Mouse (Mus musculus) testis, adult 2 months (tissue): ENCODE data around the gene Arid5b. TPM values are rescaled to one million over a fixed set of nuclear protein-coding genes. Genes with fewer than 3 reads are reported as not detected.

ENCODE experiments used
- H3K27ac ChIP-seq: fragments of 200-500 bp; 2 replicates; pipeline ENCODE4 v1.5.1; 2012; ENCODE audit warnings: low read depth, low read length; ENCODE audit not compliant: control insufficient read depth, insufficient read depth
- H3K27me3 ChIP-seq: fragments of 200-500 bp; 2 replicates; pipeline ENCODE4 v1.6.1; 2012; ENCODE audit warnings: mild to moderate bottlenecking, low read length, moderate library complexity; ENCODE audit not compliant: control insufficient read depth, insufficient read depth
- H3K36me3 ChIP-seq: fragments of 200-500 bp; 2 replicates; pipeline ENCODE4 v1.6.1; 2012; ENCODE audit warnings: mild to moderate bottlenecking, low read length; ENCODE audit not compliant: control insufficient read depth, insufficient read depth
- H3K4me1 ChIP-seq: fragments of 200-500 bp; 2 replicates; pipeline ENCODE4 v1.6.1; 2012; ENCODE audit warnings: low read length; ENCODE audit not compliant: control insufficient read depth, insufficient read depth
- H3K4me3 ChIP-seq: fragments of 200-500 bp; 2 replicates; pipeline ENCODE4 v1.5.1; 2012; ENCODE audit warnings: low read depth, mild to moderate bottlenecking, low read length, moderate library complexity, mixed read lengths; ENCODE audit not compliant: control insufficient read depth
- CTCF ChIP-seq: fragments of 200-500 bp; IDR thresholded peaks from 2 replicates; pipeline ENCODE4 v1.5.1; 2012; ENCODE audit warnings: low read depth, mild to moderate bottlenecking, inconsistent platforms, low read length, moderate library complexity; ENCODE audit not compliant: control insufficient read depth, insufficient read depth, insufficient replicate concordance
- POLR2A ChIP-seq: fragments of 200-500 bp; IDR thresholded peaks from 2 replicates; pipeline ENCODE4 v1.6.1; 2012; ENCODE audit warnings: low read depth, mild to moderate bottlenecking, inconsistent platforms, low read length, moderate library complexity; ENCODE audit not compliant: control insufficient read depth
- polyA plus RNA-seq: library from polyadenylated mRNA; depleted of rRNA; stranded (reverse); fragments of >200 nt; gene quantifications from 2 replicates; pipeline ENCODE4 v1.2.3, GENCODE M21; 2012

Arid5b gene
- polyA plus RNA-seq, 1 experiment = 4.9 TPM

GRCm38 (mm10) chr10:68157511-68157910 lies 121.0 kb downstream of the Arid5b start:
- H3K27ac ChIP-seq = no peak overlapping the region
- TF ChIP-seq POLR2A (no peak), CTCF (no peak)
- H3K4me3 ChIP-seq = no peak overlapping the region
- no peaks in the 10 kb centered on the region for H3K27me3 ChIP-seq
- H3K4me1 ChIP-seq = no peaks in the 10 kb centered on the region
- no peaks in the 10 kb centered on the region for H3K36me3 ChIP-seq

GRCm38 (mm10) chr10:68156646-68157245 lies 121.8 kb downstream of the Arid5b start:
- no peaks in the 10 kb centered on the region for H3K36me3 ChIP-seq
- no peaks in the 10 kb centered on the region for H3K27me3 ChIP-seq
- H3K4me1 ChIP-seq = no peaks in the 10 kb centered on the region
- H3K4me3 ChIP-seq = no peak overlapping the region
- H3K27ac ChIP-seq = no peak overlapping the region
- TF ChIP-seq POLR2A (no peak), CTCF (no peak)

- Histone ChIP-seq H3K27ac (no peak overlapping the region), H3K4me1 (no peaks in the 10 kb centered on the region), H3K27me3 (no peaks in the 10 kb centered on the region), H3K36me3 (no peaks in the 10 kb centered on the region), H3K4me3 (no peak overlapping the region)
- TF ChIP-seq CTCF (no peak), POLR2A (no peak)
Measured at GRCm38 (mm10) chr10:68156159-68156558, 122.4 kb downstream of the Arid5b start.

- no peak overlapping the region for H3K4me3 ChIP-seq
- H3K4me1 ChIP-seq = no peaks in the 10 kb centered on the region
- H3K27me3 ChIP-seq = no peaks in the 10 kb centered on the region
- H3K36me3 ChIP-seq = no peaks in the 10 kb centered on the region
- TF ChIP-seq POLR2A = no peak
- TF ChIP-seq CTCF = no peak
- no peak overlapping the region for H3K27ac ChIP-seq
Measured at GRCm38 (mm10) chr10:68155431-68156119, 123.0 kb downstream of the Arid5b start.

GRCm38 (mm10) chr10:68154046-68154765 lies 124.3 kb downstream of the Arid5b start:
- no peak for TF ChIP-seq POLR2A
- no peaks in the 10 kb centered on the region for H3K36me3 ChIP-seq

GRCm38 (mm10) chr10:68153344-68154045 lies 125.0 kb downstream of the Arid5b start:
- Histone ChIP-seq H3K4me3 (no peak overlapping the region), H3K4me1 (no peaks in the 10 kb centered on the region), H3K27ac (no peak overlapping the region), H3K27me3 (no peaks in the 10 kb centered on the region), H3K36me3 (no peaks in the 10 kb centered on the region)
- TF ChIP-seq CTCF (no peak), POLR2A (no peak)

More at GRCm38 (mm10) chr10:68154046-68154765, 124.3 kb downstream of the Arid5b start:
- Histone ChIP-seq H3K27me3 (no peaks in the 10 kb centered on the region), H3K27ac (no peak overlapping the region), H3K4me3 (no peak overlapping the region), H3K4me1 (no peaks in the 10 kb centered on the region)

- Histone ChIP-seq H3K4me3 (no peak overlapping the region), H3K27ac (no peak overlapping the region), H3K36me3 (no peaks in the 10 kb centered on the region), H3K27me3 (no peaks in the 10 kb centered on the region), H3K4me1 (no peaks in the 10 kb centered on the region)
- no peak for TF ChIP-seq CTCF
- TF ChIP-seq POLR2A = no peak
Measured at GRCm38 (mm10) chr10:68148495-68148894, 130.0 kb downstream of the Arid5b start.
